Mouse (Mus musculus) inflammation-experienced regulatory T-cells, adult 6 months (primary cell): ENCODE results near the gene Efna1. TPM values are rescaled to one million over a fixed set of nuclear protein-coding genes. Genes with fewer than 3 reads are reported as not detected.

Source experiments
- polyA plus RNA-seq, 3 experiments: library from polyadenylated mRNA; unstranded; fragments of 100-300 nt; shearing (Covaris generic); gene quantifications; one replicate each; pipeline ENCODE4 v1.2.1; 2017

Gene Efna1
- polyA plus RNA-seq, 3 experiments from 2014 or later = not detected

Other genes starting within 250 kb of the Efna1 start
- 10 to 100 TPM; 57.4 to 78.0 (median 68.9) TPM for gene Rusc1, start 187.8 kb downstream of the Efna1 start, polyA plus RNA-seq
- gene Gm43738, start 180.0 kb downstream of the Efna1 start, polyA plus RNA-seq = not detected
- 10 to 100 TPM; 46.3 to 92.3 (median 78.1) TPM for gene Fdps, start 179.2 kb downstream of the Efna1 start, polyA plus RNA-seq
- gene Pklr, start 145.0 kb downstream of the Efna1 start, polyA plus RNA-seq = not detected
- gene Hcn3, start 120.9 kb downstream of the Efna1 start, polyA plus RNA-seq = 1 to 10 TPM in 2 of 3 experiments, not detected in 1; 1.3 TPM
- 10 to 100 TPM; 12.5 to 29.0 (median 24.7) TPM for gene Clk2, start 116.3 kb downstream of the Efna1 start, polyA plus RNA-seq
- gene Scamp3, start 103.7 kb downstream of the Efna1 start, polyA plus RNA-seq = 100 to 1,000 TPM; 168 to 216 (median 185) TPM
- 100 to 1,000 TPM; 132 to 223 (median 213) TPM for gene Fam189b, start 98.0 kb downstream of the Efna1 start, polyA plus RNA-seq
- gene Gba, start 78.2 kb downstream of the Efna1 start, polyA plus RNA-seq = 10 to 100 TPM; 63.7 to 86.1 (median 85.1) TPM
- gene Thbs3, start 66.0 kb downstream of the Efna1 start, polyA plus RNA-seq = 1 to 10 TPM in 2 of 3 experiments, under 1 TPM in 1; 0.48 to 3.3 (median 2.7) TPM
- gene Mtx1, start 54.1 kb downstream of the Efna1 start, polyA plus RNA-seq = 100 to 1,000 TPM in 1 of 3 experiments, 10 to 100 TPM in 2; 77.7 to 112 (median 94.3) TPM
- 1 to 10 TPM; 1.6 to 2.5 (median 1.8) TPM for gene Muc1, start 52.1 kb downstream of the Efna1 start, polyA plus RNA-seq
- 100 to 1,000 TPM; 271 to 458 (median 303) TPM for gene Krtcap2, start 35.2 kb downstream of the Efna1 start, polyA plus RNA-seq
- gene Trim46, start 34.8 kb downstream of the Efna1 start, polyA plus RNA-seq = 1 to 10 TPM; 2.6 to 5.5 (median 3.4) TPM
- gene Dpm3, start 21.8 kb downstream of the Efna1 start, polyA plus RNA-seq = 100 to 1,000 TPM; 115 to 155 (median 137) TPM
- 100 to 1,000 TPM; 152 to 315 (median 248) TPM for gene Slc50a1, start 10.6 kb downstream of the Efna1 start, polyA plus RNA-seq
- not detected for gene Efna3, start 41.8 kb upstream of the Efna1 start, polyA plus RNA-seq
- under 1 TPM in 2 of 3 experiments, not detected in 1; 0.49 to 0.59 TPM for gene Efna4, start 56.9 kb upstream of the Efna1 start, polyA plus RNA-seq
- 10 to 100 TPM in 2 of 3 experiments, 1 to 10 TPM in 1; 6.8 to 11.1 (median 10.8) TPM for gene Adam15, start 68.9 kb upstream of the Efna1 start, polyA plus RNA-seq
- gene Dcst2, start 80.8 kb upstream of the Efna1 start, polyA plus RNA-seq = under 1 TPM in 2 of 3 experiments, not detected in 1; 0.20 to 0.54 TPM
- under 1 TPM; 0.40 to 0.88 (median 0.71) TPM for gene Dcst1, start 84.1 kb upstream of the Efna1 start, polyA plus RNA-seq
- 10 to 100 TPM; 11.1 to 16.2 (median 11.4) TPM for gene Zbtb7b, start 113.6 kb upstream of the Efna1 start, polyA plus RNA-seq
- gene Lenep, start 121.7 kb upstream of the Efna1 start, polyA plus RNA-seq = under 1 TPM in 1 of 3 experiments, not detected in 2; 0.38 TPM
- gene Flad1, start 130.7 kb upstream of the Efna1 start, polyA plus RNA-seq = 10 to 100 TPM; 43.1 to 63.7 (median 57.5) TPM
- 100 to 1,000 TPM in 1 of 3 experiments, 10 to 100 TPM in 2; 23.3 to 176 (median 34.8) TPM for gene Cks1b, start 137.2 kb upstream of the Efna1 start, polyA plus RNA-seq
- 10 to 100 TPM; 31.2 to 34.1 (median 33.7) TPM for gene Shc1, start 137.3 kb upstream of the Efna1 start, polyA plus RNA-seq
- gene Pygo2, start 149.1 kb upstream of the Efna1 start, polyA plus RNA-seq = 1 to 10 TPM; 9.0 to 9.6 (median 9.5) TPM
- 10 to 100 TPM; 41.1 to 46.1 (median 42.2) TPM for gene Pbxip1, start 155.6 kb upstream of the Efna1 start, polyA plus RNA-seq
- 10 to 100 TPM; 34.8 to 40.5 (median 39.0) TPM for gene Pmvk, start 173.4 kb upstream of the Efna1 start, polyA plus RNA-seq
- gene Kcnn3, start 239.0 kb upstream of the Efna1 start, polyA plus RNA-seq = not detected